Mouse (Mus musculus): ENCODE results near the gene Maml3.

Gene Maml3

GRCm38 (mm10) chr3:51702701-51703286, 402.1 kb downstream of the Maml3 start:
- DNase-seq (ENCODE audit: low spot score), result no peak

- peak; percentile 69 for DNase-seq (ENCODE audit: low spot score)
Measured at GRCm38 (mm10) chr3:51701950-51702349, 402.9 kb downstream of the Maml3 start.

- DNase-seq (ENCODE audit: low spot score), result peak; percentile 94
Measured at GRCm38 (mm10) chr3:51701281-51701751, 403.6 kb downstream of the Maml3 start.

GRCm38 (mm10) chr3:51700731-51701280, 404.1 kb downstream of the Maml3 start:
- DNase-seq (ENCODE audit: low spot score), result peak; percentile 43

- no peak for DNase-seq (ENCODE audit: low spot score)
Measured at GRCm38 (mm10) chr3:51700123-51700522, 404.8 kb downstream of the Maml3 start.

GRCm38 (mm10) chr3:51697931-51698330, 406.9 kb downstream of the Maml3 start:
- DNase-seq (ENCODE audit: low spot score), result no peak

- DNase-seq (ENCODE audit: low spot score), result no peak
Measured at GRCm38 (mm10) chr3:51695713-51696112, 409.2 kb downstream of the Maml3 start.

GRCm38 (mm10) chr3:51694576-51694975, 410.3 kb downstream of the Maml3 start:
- DNase-seq (ENCODE audit: low spot score), result no peak

GRCm38 (mm10) chr3:51693196-51693595, 411.7 kb downstream of the Maml3 start:
- DNase-seq (ENCODE audit: low spot score), result no peak

GRCm38 (mm10) chr3:51688725-51689124, 416.2 kb downstream of the Maml3 start:
- no peak for DNase-seq (ENCODE audit: low spot score)

- no peak for DNase-seq (ENCODE audit: low spot score)
Measured at GRCm38 (mm10) chr3:51686791-51687190, 418.1 kb downstream of the Maml3 start.

- no peak for DNase-seq (ENCODE audit: low spot score)
Measured at GRCm38 (mm10) chr3:51686316-51686715, 418.6 kb downstream of the Maml3 start.

GRCm38 (mm10) chr3:51685539-51685938, 419.3 kb downstream of the Maml3 start:
- DNase-seq (ENCODE audit: low spot score), result no peak

- DNase-seq (ENCODE audit: low spot score), result no peak
Measured at GRCm38 (mm10) chr3:51674963-51675362, 429.9 kb downstream of the Maml3 start.

GRCm38 (mm10) chr3:51673408-51674086, 431.3 kb downstream of the Maml3 start:
- DNase-seq (ENCODE audit: low spot score), result peak; percentile 44

- DNase-seq (ENCODE audit: low spot score), result no peak
Measured at GRCm38 (mm10) chr3:51672631-51673030, 432.2 kb downstream of the Maml3 start.

GRCm38 (mm10) chr3:51671071-51671469, 433.8 kb downstream of the Maml3 start:
- no peak for DNase-seq (ENCODE audit: low spot score)

GRCm38 (mm10) chr3:51670414-51671070, 434.3 kb downstream of the Maml3 start:
- DNase-seq (ENCODE audit: low spot score), result peak; percentile 27

GRCm38 (mm10) chr3:51668607-51669006, 436.3 kb downstream of the Maml3 start:
- DNase-seq (ENCODE audit: low spot score), result no peak

GRCm38 (mm10) chr3:51662557-51662956, 442.3 kb downstream of the Maml3 start:
- DNase-seq (ENCODE audit: low spot score), result no peak

- DNase-seq (ENCODE audit: low spot score), result no peak
Measured at GRCm38 (mm10) chr3:51661880-51662550, 442.9 kb downstream of the Maml3 start.

GRCm38 (mm10) chr3:51661376-51661775, 443.5 kb downstream of the Maml3 start:
- DNase-seq (ENCODE audit: low spot score), result no peak

Measured in MN1 (cell line).